Mouse (Mus musculus) ES-E14 (cell line): ENCODE results near the gene Jak3. TPM values are rescaled to one million over a fixed set of nuclear protein-coding genes. Genes with fewer than 3 reads are reported as not detected.
A peak's percentile ranks its signal among the peaks of the same experiment; 100 is the strongest.

Experiments used
- DNase-seq: peaks from one replicate; pipeline ENCODE4 v3.0.0-alpha.2; 2013; ENCODE audit warnings: low read depth, low spot score
- H3K27ac ChIP-seq: 2 replicates; pipeline ENCODE4 v1.5.1; 2012; ENCODE audit warnings: low read depth, mild to moderate bottlenecking, low read length, moderate library complexity, mixed read lengths; ENCODE audit not compliant: poor library complexity, insufficient read depth, severe bottlenecking
- H3K36me3 ChIP-seq: 2 replicates; pipeline ENCODE4 v1.6.1; 2012; ENCODE audit warnings: mild to moderate bottlenecking, low read length, moderate library complexity, mixed read lengths; ENCODE audit not compliant: control insufficient read depth, poor library complexity, insufficient read depth, severe bottlenecking
- H3K4me1 ChIP-seq, 2 experiments: fragments of 150-350 bp in 1 of 2; sonication (generic) in 1 of 2; 2 replicates each; pipeline ENCODE4 v1.6.1; 2012; ENCODE audit warnings: low read length in 2 of 2, mild to moderate bottlenecking in 1 of 2, mixed read lengths in 1 of 2; ENCODE audit not compliant: control insufficient read depth in 2 of 2, insufficient read depth in 2 of 2, poor library complexity in 1 of 2
- H3K4me3 ChIP-seq, 2 experiments: fragments of 150-350 bp in 1 of 2; sonication (generic) in 1 of 2; 2 replicates each; pipeline ENCODE4 v1.5.1; 2012; ENCODE audit warnings: low read length in 2 of 2, low read depth in 1 of 2, mild to moderate bottlenecking in 1 of 2, mixed read lengths in 1 of 2; ENCODE audit not compliant: insufficient read depth in 1 of 2, poor library complexity in 1 of 2, severe bottlenecking in 1 of 2
- H3K9ac ChIP-seq: 2 replicates; pipeline ENCODE4 v1.6.1; 2012; ENCODE audit warnings: low read depth, mild to moderate bottlenecking, low read length, mixed read lengths; ENCODE audit not compliant: poor library complexity, insufficient read depth, severe bottlenecking
- H3K9me3 ChIP-seq: fragments of 150-350 bp; sonication (generic); 2 replicates; pipeline ENCODE4 v1.6.1; 2012; ENCODE audit warnings: low read depth, mild to moderate bottlenecking, low read length; ENCODE audit not compliant: control insufficient read depth, insufficient read depth
- CHD2 ChIP-seq: IDR thresholded peaks from 2 replicates; pipeline ENCODE4 v1.6.1; 2014; ENCODE audit warnings: mild to moderate bottlenecking, low read depth, low read length, inconsistent platforms
- HCFC1 ChIP-seq: IDR thresholded peaks from 2 replicates; pipeline ENCODE4 v1.6.1; 2012; ENCODE audit warnings: low read length, inconsistent platforms, borderline replicate concordance; ENCODE audit not compliant: insufficient read depth
- MAFK ChIP-seq: IDR thresholded peaks from 2 replicates; pipeline ENCODE4 v1.6.1; 2014; ENCODE audit warnings: mild to moderate bottlenecking, low read depth, low read length, inconsistent platforms; ENCODE audit not compliant: insufficient read depth
- ZC3H11A ChIP-seq: IDR thresholded peaks from 2 replicates; pipeline ENCODE4 v1.6.1; 2012; ENCODE audit warnings: low read depth, mild to moderate bottlenecking, inconsistent platforms, low read length, borderline replicate concordance
- ZNF384 ChIP-seq: IDR thresholded peaks from 2 replicates; pipeline ENCODE4 v1.6.1; 2012; ENCODE audit warnings: low read depth, low read length, inconsistent platforms
- in situ Hi-C, 2 experiments: fragments of 600-800 bp; cut with MboI; formaldehyde crosslinking; loops; one replicate each; pipeline ENCODE4 v1.15.1; 2025; ENCODE audit warnings: low sequenced_read_pairs in 2 of 2, inconsistent platforms in 1 of 2; ENCODE audit not compliant: unreplicated experiment in 2 of 2
- total RNA-seq: library from RNA; depleted of rRNA; stranded (reverse); fragments of 300-350 nt; gene quantifications from 2 replicates; pipeline ENCODE4 v1.2.3, GENCODE M21; 2012

Gene Jak3
- total RNA-seq, 1 experiment = 19.0 TPM

DNA sequence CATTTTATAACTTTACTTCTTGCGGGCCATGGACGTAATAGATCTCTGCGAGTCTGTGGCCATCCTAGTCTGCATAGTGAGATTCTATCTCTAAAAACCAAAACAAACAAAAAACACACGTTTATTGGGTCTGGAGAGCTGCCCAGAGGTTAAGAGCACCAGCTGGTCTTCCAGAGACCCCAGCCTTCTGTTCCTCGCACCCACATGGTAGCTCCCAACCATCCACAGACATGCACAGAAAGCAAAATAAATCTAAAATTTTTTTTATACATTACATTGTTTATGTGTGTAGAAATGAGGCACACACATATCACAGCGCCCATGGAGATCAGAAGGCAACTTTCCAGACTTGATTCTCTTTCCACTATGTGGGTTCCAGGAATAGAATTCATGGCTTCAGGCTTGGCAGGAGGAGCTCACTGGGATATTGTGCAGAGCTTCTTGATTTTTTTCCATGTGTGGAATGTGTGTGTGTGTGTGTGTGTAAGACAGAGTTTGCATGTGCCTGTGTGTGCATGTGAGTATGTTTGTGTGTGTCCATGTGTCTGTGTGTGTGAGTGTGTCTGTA is 3.8 kb upstream of the Jak3 start:
- H3K9me3 ChIP-seq = no peaks in the 10 kb centered on the region
- in situ Hi-C loops = no loop called here
- H3K36me3 ChIP-seq = no peaks in the 10 kb centered on the region
- no peak overlapping the region for H3K9ac ChIP-seq
- H3K27ac ChIP-seq = no peak overlapping the region; the same call in 1 of the 2 replicates
- H3K4me3 ChIP-seq = no peak overlapping the region; a peak in 1 of 4 replicates
- peaks cover 4 to 39% of the 10 kb centered on the region in 2 experiments; a peak in 3 of 4 replicates for H3K4me1 ChIP-seq
- TF ChIP-seq ZC3H11A = no peak
- TF ChIP-seq CHD2 = no peak
- no peak for TF ChIP-seq ZNF384
- no peak for TF ChIP-seq MAFK
- no peak for TF ChIP-seq HCFC1
- no peak for DNase-seq

- no peak for TF ChIP-seq ZNF384
- TF ChIP-seq ZC3H11A = no peak
- TF ChIP-seq CHD2 = peak; percentile 61
- TF ChIP-seq MAFK = no peak
- no peak for TF ChIP-seq HCFC1
Measured at GRCm38 (mm10) chr8:71674071-71674470, 2.0 kb upstream of the Jak3 start.

DNA sequence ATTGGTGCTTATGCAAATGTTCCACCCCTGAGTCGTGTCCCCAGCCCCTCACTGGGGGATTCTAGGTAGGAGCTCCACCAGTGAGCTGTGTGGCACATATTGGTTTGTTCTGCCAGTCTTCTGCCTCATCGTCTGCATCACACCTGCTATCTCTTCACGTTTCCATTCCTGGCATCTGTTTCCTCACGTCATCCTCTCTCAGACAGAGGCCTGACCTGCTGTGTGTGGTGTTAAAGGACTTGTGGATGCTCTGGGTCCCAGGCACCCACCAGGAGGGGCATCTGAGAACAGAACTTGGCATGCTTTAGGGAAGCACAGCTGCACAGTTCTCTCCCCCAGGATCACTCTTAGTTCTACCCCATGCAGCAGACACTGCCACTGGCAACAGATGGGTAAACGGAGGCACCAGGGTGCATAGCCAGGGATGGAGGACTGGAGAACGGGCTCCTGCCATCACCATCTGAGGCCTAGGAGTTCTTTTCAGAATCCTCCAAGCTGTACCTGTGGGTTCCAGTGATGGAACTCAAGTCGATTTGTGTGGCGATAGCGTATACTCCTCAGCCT is 558 bp upstream of the Jak3 start:
- DNase-seq = no peak
- Histone ChIP-seq H3K9me3 (no peaks in the 10 kb centered on the region), H3K4me1 (peaks cover 4 to 25% of the 10 kb centered on the region in 2 experiments; a peak in 2 of 4 replicates), H3K4me3 (peak overlapping the region; percentile 84), H3K36me3 (peaks cover under 1% of the 10 kb centered on the region; the same call in 1 of the 2 replicates), H3K27ac (peak overlapping the region; percentile 81; the same call in 1 of the 2 replicates), H3K9ac (peak overlapping the region; percentile 79; the same call in 1 of the 2 replicates)
- in situ Hi-C loops = no loop called here
- TF ChIP-seq ZC3H11A = no peak
- no peak for TF ChIP-seq HCFC1
- TF ChIP-seq ZNF384 = no peak
- TF ChIP-seq CHD2 = no peak
- no peak for TF ChIP-seq MAFK

More at GRCm38 (mm10) chr8:71674071-71674470, 2.0 kb upstream of the Jak3 start:
- H3K27ac ChIP-seq = no peak overlapping the region
- in situ Hi-C loops = no loop called here
- H3K9me3 ChIP-seq = no peaks in the 10 kb centered on the region
- H3K4me1 ChIP-seq = peaks cover 4 to 29% of the 10 kb centered on the region in 2 experiments; a peak in 2 of 4 replicates
- H3K36me3 ChIP-seq = no peaks in the 10 kb centered on the region
- DNase-seq = no peak
- H3K4me3 ChIP-seq = no peak overlapping the region
- no peak overlapping the region for H3K9ac ChIP-seq

GRCm38 (mm10) chr8:71676803-71677202 is 707 bp downstream of the Jak3 start:
- peaks cover 4 to 30% of the 10 kb centered on the region in 2 experiments; a peak in 2 of 4 replicates for H3K4me1 ChIP-seq
- H3K4me3 ChIP-seq = peak overlapping the region; percentile 84
- H3K27ac ChIP-seq = peak overlapping the region; percentile 81; the same call in 1 of the 2 replicates
- H3K9me3 ChIP-seq = no peaks in the 10 kb centered on the region
- in situ Hi-C loops = no loop called here
- peaks cover 3% of the 10 kb centered on the region; the same call in 1 of the 2 replicates for H3K36me3 ChIP-seq
- DNase-seq = no peak
- TF ChIP-seq MAFK (no peak), ZC3H11A (no peak)
- H3K9ac ChIP-seq = peak overlapping the region; percentile 33; the same call in 1 of the 2 replicates
